Mouse (Mus musculus): Measurements from ENCODE around the gene Fam208a. TPM values are rescaled to one million over a fixed set of nuclear protein-coding genes. Genes with fewer than 3 reads are reported as not detected.

Fam208a gene
- polyA plus RNA-seq, 2 experiments = 2.2 to 9.0 TPM

DNA sequence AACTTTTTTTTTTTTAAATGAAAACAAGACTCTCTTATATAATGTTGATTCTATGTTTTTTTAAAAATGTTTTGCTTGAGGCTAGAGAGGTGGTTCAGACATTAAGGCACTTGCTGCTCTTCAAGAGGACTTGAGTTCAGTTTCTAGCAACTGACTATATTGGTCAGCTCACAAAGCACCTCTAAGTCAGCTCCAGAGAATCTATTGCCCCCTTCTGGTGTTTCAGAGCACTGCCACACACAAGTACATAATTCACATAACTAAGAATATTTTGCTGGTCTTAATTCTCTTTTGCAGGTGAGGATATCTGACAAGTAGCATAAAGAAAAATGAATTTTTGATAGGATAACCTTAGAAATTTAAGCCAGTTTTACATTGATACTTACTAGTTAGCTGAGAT is 12.3 kb downstream of the Fam208a start:
- Histone ChIP-seq H3K4me3 (ENCODE audit: insufficient read depth in 1 of 2, low read depth in 2 of 2, low read length in 2 of 2) (no peak overlapping the region), H3K4me2 (ENCODE audit: low read depth) (no peak overlapping the region), H3K4me1 (replicated peaks; ENCODE audit: control insufficient read depth in 2 of 2, insufficient read depth in 2 of 2, low read length in 1 of 2) (no peaks in the 10 kb centered on the region; a peak in 1 of 4 replicates), H3K27me3 (ENCODE audit: control insufficient read depth, insufficient read depth, low read length) (no peaks in the 10 kb centered on the region), H3K27ac (no peak overlapping the region), H3K9ac (replicated peaks) (no peak overlapping the region), H3K36me3 (replicated peaks; ENCODE audit: control insufficient read depth, insufficient read depth, low read depth) (peaks cover 23% of the 10 kb centered on the region), H3K9me3 (ENCODE audit: control insufficient read depth, low read length) (no peaks in the 10 kb centered on the region)
- TF ChIP-seq EP300 (IDR thresholded peaks at IDR 0.05; ENCODE audit: low read depth) (no peak), CTCF (IDR thresholded peaks at IDR 0.05; ENCODE audit: low read depth) (peak; percentile 28; the same call in 1 of the 2 replicates)
- ATAC-seq (ENCODE audit: insufficient read depth) (no peak), DNase-seq (ENCODE audit: low read depth in 3 of 3, low spot score in 3 of 3) (peak in 1 of 3 experiments; percentile 10)

DNA sequence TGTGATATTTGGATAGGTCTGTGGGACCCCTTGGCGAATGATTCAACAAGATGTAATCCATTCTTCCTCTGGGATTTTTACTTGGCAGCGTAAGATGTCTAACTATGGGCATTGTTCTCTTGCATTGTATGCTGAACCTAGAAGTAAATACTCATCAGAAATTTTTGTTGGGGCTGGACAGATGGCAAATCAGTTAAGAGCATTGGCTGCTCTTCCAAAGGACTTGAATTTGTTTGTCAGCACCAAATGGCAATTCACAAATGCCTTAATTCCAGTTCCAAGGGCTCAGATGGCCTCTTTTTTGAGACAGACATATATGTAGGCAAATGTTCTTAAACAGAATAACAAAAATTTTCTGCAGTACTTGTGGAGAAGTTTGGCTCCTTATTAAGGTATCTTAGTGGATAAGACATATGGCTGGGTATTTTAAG is 16.2 kb downstream of the Fam208a start:
- H3K27me3 ChIP-seq (ENCODE audit: control insufficient read depth, insufficient read depth, low read length) = no peaks in the 10 kb centered on the region
- ATAC-seq (ENCODE audit: insufficient read depth) = no peak
- H3K4me3 ChIP-seq (ENCODE audit: insufficient read depth in 1 of 2, low read depth in 2 of 2, low read length in 2 of 2) = no peak overlapping the region
- H3K9ac ChIP-seq (replicated peaks) = no peak overlapping the region
- DNase-seq (ENCODE audit: low read depth in 3 of 3, low spot score in 3 of 3) = no peak
- no peak overlapping the region for H3K4me2 ChIP-seq (ENCODE audit: low read depth)
- no peak overlapping the region for H3K27ac ChIP-seq
- TF ChIP-seq CTCF (IDR thresholded peaks at IDR 0.05; ENCODE audit: low read depth) (no peak), EP300 (IDR thresholded peaks at IDR 0.05; ENCODE audit: low read depth) (no peak)
- H3K9me3 ChIP-seq (ENCODE audit: control insufficient read depth, low read length) = no peaks in the 10 kb centered on the region
- no peaks in the 10 kb centered on the region for H3K4me1 ChIP-seq (replicated peaks; ENCODE audit: control insufficient read depth in 2 of 2, insufficient read depth in 2 of 2, low read length in 1 of 2)
- peaks cover 35% of the 10 kb centered on the region for H3K36me3 ChIP-seq (replicated peaks; ENCODE audit: control insufficient read depth, insufficient read depth, low read depth)
- WGBS (ENCODE audit: insufficient replicate concordance) = 84% methylated on average over 2 of the region's 2 CpGs

DNA sequence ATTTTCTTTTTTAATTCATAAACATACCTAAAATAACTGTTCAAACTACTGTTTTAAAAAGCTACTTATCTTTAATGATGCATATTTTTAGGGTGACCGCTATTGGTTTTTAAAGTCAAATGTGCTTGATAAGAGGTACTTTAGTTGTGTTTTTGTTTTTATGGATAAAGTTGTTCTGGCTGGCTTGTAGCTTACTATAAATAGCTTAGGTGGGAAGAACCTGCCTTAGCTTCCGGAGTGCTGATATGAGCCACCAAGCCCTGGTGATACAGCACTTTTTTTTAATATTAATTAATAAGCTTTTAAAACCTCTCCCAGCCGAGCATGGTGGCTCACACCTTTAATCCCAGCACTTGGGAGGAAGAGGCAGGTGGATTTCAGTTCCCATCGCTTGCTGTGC is 18.3 kb downstream of the Fam208a start:
- TF ChIP-seq EP300 (IDR thresholded peaks at IDR 0.05; ENCODE audit: low read depth) = no peak
- TF ChIP-seq CTCF (IDR thresholded peaks at IDR 0.05; ENCODE audit: low read depth) = no peak
- Histone ChIP-seq H3K4me1 (replicated peaks; ENCODE audit: control insufficient read depth in 2 of 2, insufficient read depth in 2 of 2, low read length in 1 of 2) (no peaks in the 10 kb centered on the region), H3K9ac (replicated peaks) (no peak overlapping the region), H3K27ac (no peak overlapping the region), H3K9me3 (ENCODE audit: control insufficient read depth, low read length) (no peaks in the 10 kb centered on the region), H3K36me3 (replicated peaks; ENCODE audit: control insufficient read depth, insufficient read depth, low read depth) (peaks cover 41% of the 10 kb centered on the region), H3K4me3 (ENCODE audit: insufficient read depth in 1 of 2, low read depth in 2 of 2, low read length in 2 of 2) (no peak overlapping the region), H3K4me2 (ENCODE audit: low read depth) (no peak overlapping the region), H3K27me3 (ENCODE audit: control insufficient read depth, insufficient read depth, low read length) (no peaks in the 10 kb centered on the region)
- 69% methylated on average over 4 of the region's 4 CpGs for WGBS (ENCODE audit: insufficient replicate concordance)
- ATAC-seq (ENCODE audit: insufficient read depth) (no peak), DNase-seq (ENCODE audit: low read depth in 3 of 3, low spot score in 3 of 3) (no peak)

DNA sequence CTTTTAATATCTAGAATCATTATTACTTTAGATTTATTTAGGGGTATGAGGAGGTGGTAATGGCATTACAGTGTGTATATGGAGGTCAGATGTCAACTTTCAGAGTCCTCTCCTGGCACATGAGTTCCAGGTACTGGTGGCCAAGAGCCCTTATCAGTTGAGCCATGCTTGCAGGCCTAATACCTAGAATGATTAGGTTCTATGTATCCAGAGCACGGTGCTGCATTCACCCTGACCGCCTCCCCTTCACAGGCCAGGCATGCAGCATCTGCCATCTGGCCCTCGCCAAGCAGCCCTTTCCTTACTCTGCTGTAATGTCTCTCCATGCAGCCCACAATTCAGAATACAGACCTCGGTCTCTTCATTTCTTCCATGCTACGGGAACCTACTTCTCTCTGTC is 62.8 kb downstream of the Fam208a start:
- H3K27me3 ChIP-seq (ENCODE audit: control insufficient read depth, insufficient read depth, low read length) = no peaks in the 10 kb centered on the region
- no peak overlapping the region for H3K27ac ChIP-seq
- 0 out of 4 replicates have a peak, but pooled peaks cover 0 to 2% of the 10 kb centered on the region in 2 experiments for H3K4me1 ChIP-seq (replicated peaks; ENCODE audit: control insufficient read depth in 2 of 2, insufficient read depth in 2 of 2, low read length in 1 of 2)
- ATAC-seq (ENCODE audit: insufficient read depth) = peak; percentile 48; the same call in 1 of the 2 replicates
- peak in 1 of 3 experiments; percentile 3 for DNase-seq (ENCODE audit: low read depth in 3 of 3, low spot score in 3 of 3)
- H3K9ac ChIP-seq (replicated peaks) = no peak overlapping the region
- H3K4me2 ChIP-seq (ENCODE audit: low read depth) = no peak overlapping the region
- peaks cover 2% of the 10 kb centered on the region for H3K36me3 ChIP-seq (replicated peaks; ENCODE audit: control insufficient read depth, insufficient read depth, low read depth)
- no peak overlapping the region for H3K4me3 ChIP-seq (ENCODE audit: insufficient read depth in 1 of 2, low read depth in 2 of 2, low read length in 2 of 2)
- 59% methylated on average over 5 of the region's 5 CpGs for WGBS (ENCODE audit: insufficient replicate concordance)
- TF ChIP-seq CTCF (IDR thresholded peaks at IDR 0.05; ENCODE audit: low read depth) (no peak), EP300 (IDR thresholded peaks at IDR 0.05; ENCODE audit: low read depth) (no peak)
- H3K9me3 ChIP-seq (ENCODE audit: control insufficient read depth, low read length) = no peaks in the 10 kb centered on the region

DNA sequence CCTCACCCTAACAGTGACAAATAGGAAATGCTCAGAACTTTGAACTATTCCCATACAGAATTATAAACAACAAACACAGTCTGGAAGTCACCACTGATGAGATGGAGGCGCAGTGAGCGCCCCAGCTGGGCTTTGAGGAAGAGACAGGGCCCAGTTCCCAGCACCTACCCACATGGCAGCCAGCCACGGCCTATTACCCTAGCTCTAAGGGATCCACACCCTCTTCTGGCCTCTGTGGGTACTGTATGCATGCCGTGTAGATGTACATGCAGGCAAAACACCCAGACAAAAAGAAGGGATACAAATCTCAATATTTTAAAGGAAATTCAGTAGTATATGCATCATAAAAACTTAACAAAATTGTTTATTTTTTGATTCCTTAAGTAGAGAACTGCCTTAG is 64.9 kb downstream of the Fam208a start:
- WGBS (ENCODE audit: insufficient replicate concordance) = 78% methylated on average over 4 of the region's 4 CpGs
- H3K36me3 ChIP-seq (replicated peaks; ENCODE audit: control insufficient read depth, insufficient read depth, low read depth) = peaks cover 2% of the 10 kb centered on the region
- H3K27me3 ChIP-seq (ENCODE audit: control insufficient read depth, insufficient read depth, low read length) = no peaks in the 10 kb centered on the region
- no peaks in the 10 kb centered on the region for H3K9me3 ChIP-seq (ENCODE audit: control insufficient read depth, low read length)
- H3K4me2 ChIP-seq (ENCODE audit: low read depth) = no peak overlapping the region
- no peak overlapping the region for H3K4me3 ChIP-seq (ENCODE audit: insufficient read depth in 1 of 2, low read depth in 2 of 2, low read length in 2 of 2)
- ATAC-seq (ENCODE audit: insufficient read depth) (no peak), DNase-seq (ENCODE audit: low read depth in 3 of 3, low spot score in 3 of 3) (no peak)
- no peak overlapping the region for H3K27ac ChIP-seq
- no peak overlapping the region for H3K9ac ChIP-seq (replicated peaks)
- TF ChIP-seq EP300 (IDR thresholded peaks at IDR 0.05; ENCODE audit: low read depth) (no peak), CTCF (IDR thresholded peaks at IDR 0.05; ENCODE audit: low read depth) (0 out of 2 replicates have a peak, but pooled peaks have one; percentile 30)
- 0 out of 4 replicates have a peak, but pooled peaks cover 0 to 2% of the 10 kb centered on the region in 2 experiments for H3K4me1 ChIP-seq (replicated peaks; ENCODE audit: control insufficient read depth in 2 of 2, insufficient read depth in 2 of 2, low read length in 1 of 2)

Measured in liver, embryonic 14.5 days (tissue).